Mouse (Mus musculus): ENCODE measurements around the gene Klrg1. TPM values are rescaled to one million over a fixed set of nuclear protein-coding genes. Genes with fewer than 3 reads are reported as not detected.

Gene Klrg1
- under 1 TPM; 0.23 to 0.89 TPM for total RNA-seq (2021)
- long read RNA-seq, partial matches to known transcripts: 0 of 1 reads
- long read RNA-seq, other reads (novel, unspliced or antisense): 1 of 1 reads

GRCm38 (mm10) chr6:122282782-122283181, at the start of gene Klrg1:
Gene Klrg1, minus strand, starts transcription at chr6:122282882.
- no peak for DNase-seq (ENCODE audit: low spot score in 2 of 2)

DNA sequence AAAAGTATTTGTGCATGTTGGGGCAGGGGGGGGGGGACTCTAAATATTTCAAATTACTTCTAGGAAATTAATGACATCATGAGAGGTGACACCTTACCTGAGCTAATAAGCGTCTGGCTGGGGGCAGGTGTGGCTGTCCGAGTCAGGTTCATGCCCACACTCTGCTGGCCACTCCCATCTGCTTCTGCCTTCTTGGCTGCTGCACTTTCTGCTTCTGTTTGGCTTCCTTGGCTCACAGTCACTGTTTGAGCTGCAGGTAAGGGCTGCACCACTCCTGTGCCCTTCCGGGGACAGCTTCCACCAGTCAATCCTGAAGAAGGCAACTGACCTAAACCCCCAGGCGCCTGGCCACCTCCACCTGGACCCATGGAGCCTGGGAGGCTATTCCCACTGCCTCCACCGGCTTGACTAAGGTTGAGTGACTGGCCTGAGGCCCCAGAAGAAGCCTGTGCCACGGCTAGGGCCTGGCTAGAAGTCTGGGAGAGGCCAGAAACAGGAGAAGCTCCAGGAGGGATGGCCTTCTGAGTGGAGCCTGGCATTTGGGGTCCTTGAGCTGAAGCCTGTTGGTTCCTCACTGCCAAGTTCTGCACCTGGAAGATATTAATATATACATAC, 42.8 kb upstream of the Klrg1 start:
- no peak for DNase-seq (ENCODE audit: low spot score in 2 of 2)

DNA sequence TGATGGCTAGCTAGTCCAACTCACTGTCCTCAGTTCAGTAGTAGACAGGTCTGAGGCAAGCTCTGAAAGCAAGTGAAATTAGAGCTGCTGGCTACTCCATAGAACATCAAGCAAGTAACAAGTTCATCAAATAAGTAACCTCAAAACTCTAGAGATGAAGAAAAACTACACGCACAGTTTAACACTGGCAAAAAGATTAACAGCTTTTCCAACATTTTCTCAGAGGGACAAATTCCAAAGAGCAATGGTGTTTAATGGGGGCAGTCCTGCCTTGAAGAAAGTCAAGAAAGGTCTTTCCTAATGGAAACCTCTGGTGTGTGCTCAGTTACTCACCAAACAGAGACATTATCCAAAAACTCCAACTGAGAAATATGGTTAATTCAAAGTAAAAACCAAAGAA, 36.0 kb upstream of the Klrg1 start:
- no peak for DNase-seq (ENCODE audit: low spot score in 2 of 2)

DNA sequence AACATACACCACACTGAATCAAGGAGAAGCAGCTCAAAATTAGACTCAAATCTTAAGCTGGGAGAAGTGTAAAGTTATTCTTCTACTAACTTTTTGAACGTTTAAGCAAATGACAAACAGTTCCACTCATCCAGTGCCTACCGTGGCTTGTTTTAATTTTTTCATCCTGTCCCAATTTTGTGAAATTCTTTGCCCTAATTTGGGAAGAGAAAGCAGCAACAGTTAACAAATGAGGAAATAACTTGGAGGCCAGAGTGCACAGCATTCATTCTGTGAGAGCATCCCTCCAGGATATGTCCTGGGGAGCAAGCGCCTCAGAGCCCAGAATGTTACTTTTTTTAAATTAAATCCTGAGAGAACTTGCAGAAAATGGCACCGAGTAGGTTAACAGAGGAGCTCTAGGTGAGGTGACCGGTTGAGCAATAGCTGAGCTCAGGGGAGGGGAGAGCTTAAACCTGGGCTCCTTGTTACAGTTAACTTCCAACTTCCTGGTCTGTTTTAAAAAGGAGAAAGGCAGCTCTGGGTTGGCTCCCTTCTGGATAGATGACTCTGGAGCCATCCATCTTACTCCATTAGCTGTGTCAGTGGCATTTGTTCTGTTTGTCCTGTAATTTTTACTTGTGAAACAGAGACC, 27.6 kb upstream of the Klrg1 start:
- no peak for DNase-seq (ENCODE audit: low spot score in 2 of 2)

DNA sequence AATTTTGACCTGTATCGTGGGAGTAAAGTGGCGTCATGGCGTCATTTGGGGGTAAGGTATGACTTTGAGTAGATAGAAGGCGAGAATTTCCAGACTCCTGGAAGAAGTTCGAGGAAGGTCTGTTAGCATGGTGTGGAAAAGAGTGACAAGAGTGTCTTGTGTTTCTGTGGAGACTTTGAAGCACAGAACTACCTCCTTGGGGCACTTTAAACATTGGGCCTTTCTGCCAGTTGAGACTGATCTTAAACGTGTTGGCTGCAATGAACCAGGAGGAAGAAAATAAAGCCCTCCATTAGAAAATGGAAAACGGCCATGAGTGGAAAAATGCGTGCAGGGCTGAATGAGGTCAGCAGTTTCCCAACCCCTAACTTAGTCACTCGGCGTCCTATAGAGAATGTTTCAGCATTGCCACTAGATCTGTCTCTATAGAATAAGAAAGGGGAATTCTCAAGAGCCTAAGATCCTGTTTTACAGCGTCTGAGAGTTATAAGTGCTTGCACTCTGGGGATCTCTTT, 26.8 kb upstream of the Klrg1 start:
- DNase-seq (ENCODE audit: low spot score in 2 of 2): no peak

DNA sequence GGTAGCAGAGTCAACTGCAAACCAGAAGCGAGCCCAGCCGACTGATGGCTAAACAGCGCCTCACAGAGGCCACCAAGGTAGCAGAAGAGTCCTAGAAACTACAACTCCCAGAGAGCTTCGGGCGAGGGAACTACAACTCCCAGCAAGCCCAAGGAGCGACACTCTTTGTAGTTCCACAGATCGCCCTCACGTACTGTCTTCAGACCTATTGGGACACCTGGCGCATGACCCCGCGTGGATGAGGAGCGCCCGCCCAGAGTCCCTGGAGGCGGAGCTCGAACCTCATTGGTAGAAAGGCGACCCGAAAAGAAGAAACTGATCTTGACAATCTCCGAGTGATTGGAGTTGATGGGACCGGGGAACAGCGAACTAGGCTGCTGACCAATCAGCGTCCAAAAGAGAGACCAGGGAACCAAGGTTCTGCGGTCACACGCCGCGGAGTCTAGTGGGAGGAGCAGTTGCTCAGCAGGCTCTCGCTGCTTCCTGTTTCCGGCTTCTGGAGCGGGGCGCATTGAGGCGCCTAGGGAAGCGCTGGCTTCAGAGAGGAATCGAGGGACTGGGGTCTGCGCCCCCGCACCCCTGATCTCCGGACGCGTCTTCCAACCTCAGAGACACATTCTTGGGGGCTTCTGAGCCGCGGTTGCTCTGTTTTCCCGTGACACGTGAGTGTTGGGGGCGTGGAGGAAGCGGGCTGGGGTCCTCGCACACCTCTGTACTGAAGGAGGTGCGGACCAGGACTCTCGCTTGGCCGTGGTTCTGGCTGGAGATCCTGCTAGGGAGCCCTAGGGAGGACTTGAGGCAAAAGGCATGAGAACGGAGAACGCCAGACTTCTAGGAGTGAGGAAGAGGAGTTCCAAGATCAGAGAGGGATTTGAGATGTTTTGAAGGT, 26.1 kb upstream of the Klrg1 start, which contains the start of gene M6pr:
Gene M6pr (plus strand): TSS at position 216 of the 889 bp plus-strand sequence.
- peak; percentile 99 for DNase-seq (ENCODE audit: low spot score in 2 of 2)

DNA sequence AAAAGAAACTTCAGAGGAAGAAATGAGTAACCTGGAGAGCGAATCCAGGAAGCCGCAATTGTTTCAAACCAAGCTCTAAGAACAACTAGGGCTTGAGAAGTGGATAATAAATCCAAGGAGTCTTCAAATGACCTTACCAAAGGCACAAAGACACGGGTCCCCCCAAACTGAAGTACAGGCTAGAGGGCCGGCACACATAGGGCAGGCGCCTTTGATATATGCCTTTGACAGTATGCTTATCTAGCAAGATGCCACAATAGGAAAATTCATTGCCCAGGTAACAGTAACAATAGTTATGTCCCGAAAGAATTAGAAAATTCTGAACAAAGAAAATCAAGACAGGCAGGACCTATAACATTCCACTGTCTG, 25.4 kb upstream of the Klrg1 start:
- no peak for DNase-seq (ENCODE audit: low spot score in 2 of 2)

DNA sequence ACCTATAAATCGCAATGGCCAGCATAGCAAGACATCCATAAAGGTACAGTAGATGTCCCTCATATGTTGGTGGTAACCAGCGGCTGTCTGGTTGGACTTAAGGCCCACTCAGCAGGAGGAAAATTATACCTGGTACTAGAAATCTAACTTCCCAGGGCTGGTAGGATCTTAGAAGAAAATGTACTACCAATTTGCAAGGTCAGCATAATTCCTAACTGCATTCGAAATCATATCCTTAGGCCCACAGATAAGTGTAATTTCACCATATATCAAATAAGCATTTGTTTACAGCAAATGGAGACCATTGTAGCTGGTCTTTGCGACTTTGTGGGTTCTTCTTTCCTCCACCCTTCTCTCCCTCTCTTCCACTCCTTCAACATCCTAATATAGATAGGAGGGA, 24.0 kb upstream of the Klrg1 start:
- DNase-seq (ENCODE audit: low spot score in 2 of 2): no peak

DNA sequence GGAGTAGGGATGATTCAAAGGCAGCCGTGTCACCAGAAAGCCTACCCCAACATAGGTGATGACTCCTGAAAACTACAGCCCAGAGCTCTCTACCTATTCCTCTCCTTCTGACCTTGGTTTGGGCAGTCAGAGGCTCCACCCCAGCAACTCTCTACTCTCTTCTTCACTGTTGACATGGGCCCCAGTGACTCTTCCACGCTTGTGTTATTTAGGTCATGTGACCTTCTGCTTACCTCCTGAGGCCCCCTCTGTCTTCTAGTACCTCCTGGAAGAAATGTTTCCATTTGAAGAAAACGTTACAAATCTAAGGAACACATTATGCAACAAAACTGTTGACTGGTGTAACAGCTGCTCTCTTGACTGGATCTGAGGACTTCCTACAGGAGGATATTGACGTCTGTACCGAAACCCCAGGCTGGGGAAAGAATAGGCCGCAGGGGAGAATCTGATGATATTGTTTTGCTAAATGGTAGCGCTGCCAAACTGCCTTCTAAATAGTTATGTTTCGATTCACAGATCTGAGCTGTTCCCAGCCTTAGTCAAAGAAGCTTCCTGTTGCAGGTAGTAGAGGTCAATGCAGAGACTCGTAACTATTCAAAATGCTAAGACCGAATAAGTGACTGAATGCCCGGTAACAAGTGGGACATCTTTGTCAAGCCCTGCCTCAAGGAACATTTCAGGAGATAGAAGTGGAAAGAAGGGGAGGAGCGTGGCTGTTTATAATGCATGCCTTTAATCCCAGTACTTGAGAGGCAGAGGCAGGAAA, 22.3 kb upstream of the Klrg1 start:
- DNase-seq (ENCODE audit: low spot score in 2 of 2): no peak

GRCm38 (mm10) chr6:122304355-122304754, 21.7 kb upstream of the Klrg1 start:
- DNase-seq (ENCODE audit: low spot score in 2 of 2): peak; percentile 68 to 89

GRCm38 (mm10) chr6:122303526-122303925, 20.8 kb upstream of the Klrg1 start:
- no peak for DNase-seq (ENCODE audit: low spot score in 2 of 2)

DNA sequence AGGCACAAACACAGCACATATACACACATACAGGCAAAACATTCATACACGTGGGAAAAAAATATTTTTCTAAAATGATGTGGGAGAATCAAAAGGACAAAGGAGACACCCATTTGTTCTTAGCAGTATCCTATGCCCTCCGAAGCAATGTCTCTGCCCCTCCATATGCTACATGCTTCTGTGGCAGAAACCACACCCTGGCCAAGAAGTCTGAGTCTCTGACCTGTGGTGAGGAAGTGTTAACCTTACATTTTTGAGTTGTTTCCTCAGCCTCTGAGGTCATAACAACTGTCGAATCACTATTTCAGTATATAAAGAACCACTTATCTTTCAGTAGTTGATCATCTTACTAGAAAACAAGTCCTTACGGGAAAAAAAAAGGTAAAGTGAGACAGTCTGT, 20.0 kb upstream of the Klrg1 start:
- DNase-seq (ENCODE audit: low spot score in 2 of 2): no peak

DNA sequence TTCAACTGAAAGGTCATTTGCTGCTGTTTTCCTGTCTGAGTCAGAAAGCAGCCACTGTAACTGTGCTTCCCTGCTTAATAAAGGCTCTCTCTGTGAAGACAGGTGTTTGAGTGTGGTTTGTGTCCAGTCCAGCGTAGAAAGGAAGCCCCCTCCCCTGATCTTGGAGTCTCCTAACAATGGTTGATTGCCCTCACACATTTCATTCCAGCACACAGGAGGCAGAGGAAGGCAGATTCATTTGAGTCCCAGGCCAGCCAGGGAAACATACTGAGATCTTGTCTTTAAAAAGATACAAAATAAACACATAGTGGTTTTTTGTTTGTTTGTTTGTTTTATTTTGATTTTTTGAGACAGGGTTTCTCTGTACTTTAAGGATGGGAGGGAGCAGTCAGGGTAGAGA, 19.4 kb upstream of the Klrg1 start:
- DNase-seq (ENCODE audit: low spot score in 2 of 2): no peak

- no peak for DNase-seq (ENCODE audit: low spot score in 2 of 2)
Measured at GRCm38 (mm10) chr6:122299621-122300133, 17.0 kb upstream of the Klrg1 start.

DNA sequence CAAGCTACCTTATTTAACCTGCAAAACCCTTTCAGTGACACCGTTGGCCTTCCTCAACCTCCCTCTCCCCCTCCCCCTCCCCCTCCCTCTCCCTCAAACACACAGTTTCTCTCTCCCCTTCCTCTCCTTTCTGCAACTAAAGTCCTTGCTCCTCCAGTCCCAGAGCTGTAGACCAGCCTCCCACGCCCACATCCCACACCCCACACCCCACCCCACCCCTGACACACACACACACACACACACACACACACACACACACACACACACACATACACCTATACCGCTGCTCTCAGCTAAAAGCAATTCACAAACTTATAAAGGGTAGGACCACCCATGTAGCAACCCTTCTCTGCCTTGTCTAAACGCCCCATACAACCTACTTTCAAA, 15.5 kb upstream of the Klrg1 start:
- DNase-seq (ENCODE audit: low spot score in 2 of 2): no peak

- DNase-seq (ENCODE audit: low spot score in 2 of 2): peak in 1 of 2 experiments; percentile 30
Measured at GRCm38 (mm10) chr6:122297279-122298222, 14.9 kb upstream of the Klrg1 start.

GRCm38 (mm10) chr6:122296918-122297278, 14.2 kb upstream of the Klrg1 start:
- no peak for DNase-seq (ENCODE audit: low spot score in 2 of 2)

DNA sequence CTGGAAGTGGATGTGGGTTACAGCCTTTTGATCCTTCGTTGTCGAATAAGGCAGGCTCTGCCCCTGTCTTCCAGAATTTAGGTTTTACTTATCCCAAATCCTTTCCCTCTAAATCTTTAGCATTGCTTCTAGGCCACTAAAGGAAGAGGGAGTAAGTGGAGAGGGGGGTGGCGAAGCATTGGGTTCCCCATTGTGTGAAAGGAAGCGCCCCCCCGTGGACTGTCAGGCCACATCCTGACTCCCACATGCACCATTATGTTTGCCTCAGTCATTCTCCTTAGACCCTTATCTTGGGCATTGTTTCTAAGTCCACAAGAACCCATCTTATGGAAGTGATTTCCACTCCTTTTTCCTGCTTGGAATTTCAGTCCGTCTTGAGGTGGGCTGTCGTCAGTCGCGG, 12.6 kb upstream of the Klrg1 start:
- DNase-seq (ENCODE audit: low spot score in 2 of 2): no peak

GRCm38 (mm10) chr6:122294290-122294689, 11.6 kb upstream of the Klrg1 start:
- DNase-seq (ENCODE audit: low spot score in 2 of 2): no peak

- no peak for DNase-seq (ENCODE audit: low spot score in 2 of 2)
Measured at GRCm38 (mm10) chr6:122293796-122294195, 11.1 kb upstream of the Klrg1 start.

Measured in layer of hippocampus, adult 18-20 months (tissue).